Mouse (Mus musculus) c-Kit-positive CD71-positive TER-119-negative erythroid progenitor cells, embryonic 14.5 days (primary cell): Measurements from ENCODE around the gene Hs2st1.
A peak's percentile ranks its signal among the peaks of the same experiment; 100 is the strongest.

Experiments used
- DNase-seq: peaks from one replicate; pipeline ENCODE4 v3.0.0-alpha.2; 2013; ENCODE audit warnings: low read depth

Gene Hs2st1

GRCm38 (mm10) chr3:144437871-144438398, 132.0 kb downstream of the Hs2st1 start:
- DNase-seq = no peak

GRCm38 (mm10) chr3:144436076-144436475, 133.9 kb downstream of the Hs2st1 start:
- DNase-seq = no peak

DNA sequence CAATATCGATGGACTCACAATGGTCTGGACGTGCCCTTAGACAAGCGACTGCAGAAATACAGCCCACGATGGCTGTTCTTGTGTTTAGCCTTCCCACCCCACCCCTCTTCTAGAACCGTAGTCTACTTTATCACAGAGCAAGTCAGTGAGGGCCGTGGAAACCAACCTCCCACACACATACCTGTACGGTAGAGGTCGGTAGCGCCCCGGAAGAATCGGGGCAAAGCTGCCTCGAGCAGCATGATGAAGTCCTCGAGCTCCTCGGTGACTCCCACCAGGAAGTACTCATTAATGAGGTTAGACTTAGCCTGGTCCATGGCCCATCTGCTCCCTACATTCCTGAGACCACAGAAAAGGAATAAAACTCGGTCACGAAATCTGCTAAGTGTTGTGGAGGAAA, 134.7 kb downstream of the Hs2st1 start:
- no peak for DNase-seq

GRCm38 (mm10) chr3:144434276-144434675, 135.7 kb downstream of the Hs2st1 start:
- no peak for DNase-seq

DNA sequence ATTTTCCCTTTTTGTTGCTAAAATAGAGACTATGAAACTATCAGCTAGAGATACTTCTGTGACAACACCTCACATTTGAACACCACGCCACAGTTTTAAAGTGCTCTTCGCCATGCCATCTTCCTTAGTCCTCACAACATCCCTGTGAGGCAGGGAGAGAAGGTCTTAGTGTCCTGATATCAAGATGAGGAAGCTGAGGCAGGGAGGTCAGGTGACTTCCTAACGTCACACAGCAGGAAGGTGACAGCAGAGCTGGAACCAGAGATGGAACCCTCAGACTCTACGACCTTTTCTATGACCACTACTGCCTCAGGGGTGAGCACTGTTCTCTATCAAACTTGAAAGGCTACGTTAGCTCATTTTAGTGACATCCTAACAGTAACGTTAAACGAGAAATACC, 136.9 kb downstream of the Hs2st1 start:
- DNase-seq = no peak

DNA sequence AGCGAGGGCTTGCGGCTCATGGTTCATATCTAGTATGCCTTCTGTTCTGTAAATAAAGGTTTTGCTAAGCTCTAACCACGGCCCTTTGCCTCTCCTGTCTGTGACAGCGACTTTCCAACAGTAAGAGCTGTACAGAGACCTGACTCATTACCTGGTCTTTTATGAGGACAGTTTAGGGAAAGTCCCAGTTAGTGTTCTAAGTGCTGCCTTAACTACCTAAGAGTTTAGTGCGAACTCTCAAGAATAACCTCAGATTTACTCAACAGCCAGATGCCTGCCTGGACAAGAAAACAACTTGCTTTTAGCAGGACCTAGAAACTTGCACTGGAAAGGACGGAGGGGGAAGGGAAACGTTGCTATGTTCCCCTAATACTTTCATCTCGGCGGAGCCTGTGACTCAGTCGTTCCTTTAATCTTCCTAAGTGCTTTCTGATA, 137.8 kb downstream of the Hs2st1 start:
- no peak for DNase-seq

GRCm38 (mm10) chr3:144428514-144429431, 141.2 kb downstream of the Hs2st1 start:
- no peak for DNase-seq

GRCm38 (mm10) chr3:144425041-144425448, 144.9 kb downstream of the Hs2st1 start:
- no peak for DNase-seq

GRCm38 (mm10) chr3:144421404-144422180, 148.4 kb downstream of the Hs2st1 start:
- DNase-seq = no peak

DNA sequence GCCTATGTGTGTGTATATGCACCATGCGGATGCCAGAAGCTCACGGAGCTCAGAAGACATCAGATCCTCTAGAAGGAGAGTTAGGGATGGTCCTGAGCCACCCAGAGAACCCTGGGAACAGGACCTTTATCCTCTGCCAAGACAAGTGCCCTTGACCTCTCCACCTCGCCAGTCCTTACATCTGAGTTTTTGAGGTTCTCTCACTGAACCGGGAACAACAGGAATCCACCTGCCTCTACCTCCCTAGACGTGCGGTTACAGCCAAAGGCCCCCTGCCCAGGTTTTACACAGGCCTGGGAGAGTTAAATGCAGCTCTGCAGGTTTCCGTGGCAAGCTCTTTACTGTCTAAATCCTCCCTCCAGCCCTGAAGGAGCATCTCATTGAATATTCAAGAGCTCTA, 156.2 kb downstream of the Hs2st1 start:
- DNase-seq = no peak

DNA sequence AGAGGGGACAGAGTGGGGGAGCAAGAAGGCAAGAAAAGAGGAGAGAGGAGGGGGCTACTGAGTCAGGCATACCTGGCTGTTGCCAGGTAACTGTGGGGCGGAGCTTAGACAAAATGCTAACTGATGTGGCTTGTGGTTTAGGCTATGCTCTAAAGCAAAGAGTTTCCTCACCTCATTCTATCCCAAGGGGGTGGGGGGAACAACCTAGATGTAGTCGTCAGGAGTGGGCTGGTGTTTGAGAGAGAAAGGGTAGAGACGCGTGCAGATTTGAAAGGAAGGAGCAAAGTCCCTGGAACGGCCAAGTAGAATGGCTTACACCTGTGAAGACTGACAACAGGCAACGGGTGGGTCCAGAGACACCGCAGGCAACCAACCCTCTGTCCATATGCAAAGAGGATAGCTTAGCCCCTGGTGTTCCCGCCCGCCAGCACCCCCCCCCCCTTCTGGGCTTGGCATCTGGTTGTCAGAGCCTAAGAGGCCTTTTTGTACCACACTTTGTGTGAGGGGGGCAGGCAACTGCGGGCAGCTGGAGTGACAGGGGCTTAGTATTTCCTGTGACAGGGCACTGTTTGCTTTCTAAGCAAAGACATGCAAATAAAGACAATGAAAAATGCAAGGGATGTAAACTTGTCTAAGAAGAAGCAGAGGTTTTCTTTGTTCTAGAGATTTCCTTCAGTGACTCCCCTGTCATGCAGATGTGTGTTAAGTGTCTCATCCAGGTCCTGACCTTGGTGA, 157.3 kb downstream of the Hs2st1 start:
- DNase-seq = no peak

DNA sequence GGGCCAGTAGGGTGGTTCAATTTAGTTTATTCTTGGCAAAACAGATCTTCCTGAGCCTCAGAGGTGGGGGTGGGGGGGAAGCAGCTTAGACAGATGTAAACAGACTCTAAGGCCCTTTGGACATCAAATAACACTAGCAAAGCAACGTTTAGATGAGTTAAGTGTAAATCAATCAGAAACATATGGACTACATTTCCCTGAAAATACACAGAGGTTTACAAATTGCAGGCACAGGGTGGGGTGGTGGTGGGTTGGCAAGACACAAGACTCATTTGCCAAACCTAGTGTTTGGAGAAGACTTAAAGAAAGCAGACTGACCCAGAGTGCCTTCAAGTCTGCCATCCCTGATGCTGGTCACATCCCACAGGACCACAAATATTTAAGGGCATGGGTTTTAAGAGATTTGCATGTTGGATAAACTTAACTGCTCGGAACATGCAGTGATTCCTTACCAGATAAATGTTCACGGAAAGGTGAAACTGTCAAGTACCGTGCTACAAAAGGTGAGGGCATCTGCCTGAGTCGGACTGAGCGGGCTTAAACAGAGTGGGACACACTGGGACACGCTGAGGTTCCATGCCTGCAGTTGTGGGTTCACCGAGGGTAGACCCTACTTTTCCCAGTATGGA, 158.2 kb downstream of the Hs2st1 start:
- DNase-seq = no peak

DNA sequence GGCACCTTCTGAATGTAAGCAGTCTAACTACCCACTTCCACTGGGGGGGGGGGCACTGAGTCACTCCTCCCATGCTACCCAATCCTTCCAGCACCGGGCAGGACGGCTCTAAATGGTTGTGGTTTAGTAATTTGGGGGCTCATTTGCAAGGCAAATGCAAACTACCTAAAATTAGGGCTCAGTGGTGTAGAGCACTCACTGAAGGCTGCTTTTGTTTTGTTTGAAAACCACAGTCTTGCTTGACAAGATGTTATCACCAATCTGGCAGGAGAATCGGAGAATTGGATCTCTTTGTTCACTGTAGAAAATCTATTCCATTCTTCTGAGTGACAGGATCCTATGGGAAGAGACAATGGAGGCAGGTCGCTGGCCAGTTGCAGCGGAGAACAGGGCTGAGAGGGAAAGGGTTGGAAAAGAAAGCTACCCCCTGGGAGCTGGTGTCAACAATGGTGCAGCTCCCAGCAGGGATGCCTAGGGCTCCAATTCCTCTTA, 158.9 kb downstream of the Hs2st1 start:
- DNase-seq = no peak

DNA sequence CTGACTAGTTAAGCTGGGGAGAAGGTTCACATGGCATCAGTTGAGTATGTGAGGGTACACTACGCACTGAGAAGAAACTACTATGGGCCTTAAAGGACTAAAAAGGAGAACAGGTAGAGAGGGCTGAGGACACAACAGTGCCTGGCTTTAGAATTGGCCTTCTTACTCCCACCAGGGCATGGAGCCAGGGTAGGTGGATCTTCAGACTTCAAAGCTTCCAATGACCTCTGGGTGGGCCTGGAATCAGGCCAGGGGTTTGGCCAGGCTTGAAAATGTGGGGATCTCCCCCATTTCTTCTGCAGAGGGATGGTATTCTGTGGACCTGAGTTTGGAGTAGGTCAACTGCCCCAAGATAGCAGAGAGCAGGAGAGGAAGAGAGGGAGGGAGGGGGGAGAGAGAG, 161.0 kb downstream of the Hs2st1 start:
- no peak for DNase-seq

GRCm38 (mm10) chr3:144405331-144405730, 164.7 kb downstream of the Hs2st1 start:
- DNase-seq = no peak

GRCm38 (mm10) chr3:144401292-144401691, 168.7 kb downstream of the Hs2st1 start:
- no peak for DNase-seq

DNA sequence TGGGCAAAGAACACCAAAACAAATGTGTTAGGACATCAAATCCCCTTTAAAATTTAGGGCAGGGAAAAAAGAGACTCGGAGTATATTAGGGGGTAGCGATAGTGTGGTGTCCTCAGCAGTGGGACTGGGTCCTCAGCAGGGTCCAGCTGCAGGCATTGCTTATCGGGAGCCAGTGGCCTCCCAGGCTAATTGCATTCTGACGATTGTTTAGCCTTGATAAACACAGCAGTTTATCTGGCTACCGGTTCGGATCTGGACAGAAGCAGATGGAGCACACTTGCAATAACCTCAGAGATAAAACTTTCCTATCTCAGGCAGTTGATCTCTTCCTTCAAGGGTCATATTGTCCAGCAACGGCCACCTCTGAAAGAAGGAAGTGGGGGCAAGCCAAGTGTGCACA, 169.1 kb downstream of the Hs2st1 start:
- DNase-seq = no peak

DNA sequence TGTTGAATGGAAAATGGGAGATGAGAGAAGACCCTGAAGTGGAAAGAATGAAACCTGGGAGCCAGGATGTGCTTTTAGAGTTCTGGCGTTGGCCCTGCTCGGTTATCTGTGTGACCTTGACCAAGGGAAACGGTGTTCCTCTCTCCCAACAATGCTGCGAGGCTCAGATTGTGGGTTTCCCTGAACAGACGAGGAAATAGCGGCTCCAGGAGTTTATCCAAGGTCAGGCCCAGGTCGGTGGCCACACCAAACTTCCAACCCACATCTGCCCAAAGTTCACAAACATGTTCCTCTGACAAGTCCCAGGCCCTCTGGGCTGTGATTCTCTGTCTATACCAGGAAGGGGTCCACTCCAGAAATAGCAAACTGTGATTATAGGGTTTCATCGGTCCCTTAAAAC, 169.6 kb downstream of the Hs2st1 start:
- DNase-seq = no peak

DNA sequence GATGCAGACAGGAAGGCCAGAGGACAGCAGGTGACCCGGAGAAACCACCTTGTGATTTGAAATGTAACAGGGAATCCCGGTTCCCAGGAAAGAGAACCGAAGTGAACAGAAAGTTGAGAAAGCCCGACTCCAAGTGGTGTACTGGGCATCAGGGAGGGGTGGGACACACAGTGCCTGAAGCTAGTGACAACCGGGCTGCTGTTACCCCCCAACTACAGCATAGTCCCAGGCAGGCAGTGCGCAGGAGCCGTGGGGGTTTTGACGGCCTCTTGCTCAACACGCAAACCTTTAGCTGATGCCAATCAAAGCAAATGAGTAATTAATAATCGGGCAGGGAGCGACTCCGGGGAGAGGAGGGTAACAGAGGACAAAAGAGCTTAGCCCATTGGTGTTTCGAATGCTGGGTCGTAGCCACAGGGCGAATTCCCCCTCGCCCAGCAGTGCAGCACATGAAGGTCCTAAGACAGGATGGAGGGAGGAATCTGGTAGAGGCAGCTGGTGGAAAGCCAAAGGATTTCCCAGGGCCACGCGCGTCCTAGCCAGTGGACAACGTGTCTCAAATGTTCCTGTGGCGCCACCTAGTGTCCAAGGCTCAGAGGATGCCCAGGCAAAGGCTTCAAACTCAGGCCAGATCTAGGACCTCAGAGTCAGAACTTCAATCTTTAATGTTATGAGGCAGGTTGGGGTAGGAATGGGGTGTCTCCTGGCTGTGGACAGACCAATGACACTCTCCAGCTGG, 170.5 kb downstream of the Hs2st1 start:
- DNase-seq = peak; percentile 63

GRCm38 (mm10) chr3:144398166-144398565, 171.8 kb downstream of the Hs2st1 start:
- DNase-seq = no peak

GRCm38 (mm10) chr3:144396478-144396877, 173.5 kb downstream of the Hs2st1 start:
- no peak for DNase-seq
